Mouse (Mus musculus) CD8-positive naive resting alpha-beta T cell, adult 2 months (primary cell): ENCODE measurements around the gene Tmem87b.

ENCODE experiments used
- DNase-seq, 2 experiments: peaks; one replicate each; pipeline ENCODE4 v3.0.0; 2022; ENCODE audit warnings: low read depth in 2 of 2, low spot score in 2 of 2

The Tmem87b gene

GRCm38 (mm10) chr2:128817786-128818681 is at the start of gene Tmem87b:
Gene Tmem87b (plus strand): TSS chr2:128818118.
- DNase-seq = peak; percentile 95 to 97

- DNase-seq = no peak
Observed at GRCm38 (mm10) chr2:128768545-128769247, 49.2 kb upstream of the Tmem87b start.

- DNase-seq = no peak
Observed at GRCm38 (mm10) chr2:128770557-128770956, 47.4 kb upstream of the Tmem87b start.

GRCm38 (mm10) chr2:128771048-128771447 is 46.9 kb upstream of the Tmem87b start:
- no peak for DNase-seq

- DNase-seq = no peak
Observed at GRCm38 (mm10) chr2:128771750-128772338, 46.1 kb upstream of the Tmem87b start.

GRCm38 (mm10) chr2:128782231-128782630 is 35.7 kb upstream of the Tmem87b start:
- no peak for DNase-seq

- DNase-seq = no peak
Observed at GRCm38 (mm10) chr2:128783660-128784345, 34.1 kb upstream of the Tmem87b start.

- no peak for DNase-seq
Observed at GRCm38 (mm10) chr2:128784814-128785213, 33.1 kb upstream of the Tmem87b start.

- no peak for DNase-seq
Observed at GRCm38 (mm10) chr2:128786341-128786740, 31.6 kb upstream of the Tmem87b start.

- DNase-seq = no peak
Observed at GRCm38 (mm10) chr2:128786795-128787194, 31.1 kb upstream of the Tmem87b start.

- DNase-seq = no peak
Observed at GRCm38 (mm10) chr2:128787805-128788204, 30.1 kb upstream of the Tmem87b start.

- DNase-seq = no peak
Observed at GRCm38 (mm10) chr2:128790875-128791614, 26.9 kb upstream of the Tmem87b start.

- DNase-seq = no peak
Observed at GRCm38 (mm10) chr2:128793958-128794357, 24.0 kb upstream of the Tmem87b start.

GRCm38 (mm10) chr2:128796463-128796862 is 21.5 kb upstream of the Tmem87b start:
- DNase-seq = no peak

GRCm38 (mm10) chr2:128803441-128803840 is 14.5 kb upstream of the Tmem87b start:
- no peak for DNase-seq

GRCm38 (mm10) chr2:128805341-128805740 is 12.6 kb upstream of the Tmem87b start:
- DNase-seq = no peak

GRCm38 (mm10) chr2:128806561-128806960 is 11.4 kb upstream of the Tmem87b start:
- DNase-seq = no peak

- no peak for DNase-seq
Observed at GRCm38 (mm10) chr2:128812761-128813160, 5.2 kb upstream of the Tmem87b start.

- no peak for DNase-seq
Observed at GRCm38 (mm10) chr2:128816311-128816710, 1.6 kb upstream of the Tmem87b start.

- DNase-seq = no peak
Observed at GRCm38 (mm10) chr2:128816916-128817315, 1.0 kb upstream of the Tmem87b start.

GRCm38 (mm10) chr2:128817387-128817785 is 532 bp upstream of the Tmem87b start:
- DNase-seq = no peak
